Mouse (Mus musculus) layer of hippocampus, adult 9-10 months (tissue): Measurements from ENCODE around the gene Qdpr.

Experiments
- DNase-seq: peaks from one replicate; pipeline ENCODE4 v3.0.0; 2022; ENCODE audit warnings: low spot score

Qdpr gene

GRCm38 (mm10) chr5:45449831-45450716 is at the start of gene Qdpr:
Gene Qdpr, minus strand, starts transcription at chr5:45450236.
- peak; percentile 94 for DNase-seq

- DNase-seq = no peak
Observed at GRCm38 (mm10) chr5:45497564-45497963, 47.5 kb upstream of the Qdpr start.

GRCm38 (mm10) chr5:45496930-45497550 is 47.0 kb upstream of the Qdpr start:
- no peak for DNase-seq

GRCm38 (mm10) chr5:45496479-45496878 is 46.4 kb upstream of the Qdpr start:
- DNase-seq = no peak

GRCm38 (mm10) chr5:45496042-45496441 is 46.0 kb upstream of the Qdpr start:
- DNase-seq = no peak

GRCm38 (mm10) chr5:45495429-45495975 is 45.5 kb upstream of the Qdpr start:
- DNase-seq = no peak

- DNase-seq = no peak
Observed at GRCm38 (mm10) chr5:45494093-45494755, 44.2 kb upstream of the Qdpr start.

GRCm38 (mm10) chr5:45493191-45494092 is 43.4 kb upstream of the Qdpr start, which contains the start of gene Lap3:
Gene Lap3, plus strand, starts transcription at chr5:45493374.
- DNase-seq = peak; percentile 96

GRCm38 (mm10) chr5:45491776-45492175 is 41.7 kb upstream of the Qdpr start:
- DNase-seq = no peak

- no peak for DNase-seq
Observed at GRCm38 (mm10) chr5:45483654-45484053, 33.6 kb upstream of the Qdpr start.

- no peak for DNase-seq
Observed at GRCm38 (mm10) chr5:45482607-45483006, 32.6 kb upstream of the Qdpr start.

GRCm38 (mm10) chr5:45481125-45481524 is 31.1 kb upstream of the Qdpr start:
- DNase-seq = no peak

GRCm38 (mm10) chr5:45480066-45480465 is 30.0 kb upstream of the Qdpr start:
- DNase-seq = no peak

- DNase-seq = no peak
Observed at GRCm38 (mm10) chr5:45477601-45478000, 27.6 kb upstream of the Qdpr start.

GRCm38 (mm10) chr5:45476288-45476687 is 26.3 kb upstream of the Qdpr start:
- no peak for DNase-seq

GRCm38 (mm10) chr5:45475771-45476170 is 25.7 kb upstream of the Qdpr start:
- no peak for DNase-seq

GRCm38 (mm10) chr5:45474758-45475157 is 24.7 kb upstream of the Qdpr start:
- DNase-seq = no peak

- DNase-seq = peak; percentile 87
Observed at GRCm38 (mm10) chr5:45474215-45474614, 24.2 kb upstream of the Qdpr start.

- DNase-seq = no peak
Observed at GRCm38 (mm10) chr5:45473521-45473920, 23.5 kb upstream of the Qdpr start.

GRCm38 (mm10) chr5:45472880-45473450 is 22.9 kb upstream of the Qdpr start:
- peak; percentile 66 for DNase-seq

GRCm38 (mm10) chr5:45454456-45454855 is 4.4 kb upstream of the Qdpr start:
- no peak for DNase-seq
